Mouse (Mus musculus) cerebellum, adult 11-12 months (tissue): ENCODE measurements at regions not wholly inside any gene's neighbourhood (a gene's known extent, or its start where the extent isn't known, plus 50 kb on each side); places are given as distances from the start of the nearest gene placed in this dataset.
A peak's percentile ranks its signal among the peaks of the same experiment; 100 is the strongest.

Experiments
- DNase-seq: peaks from one replicate; pipeline ENCODE4 v3.0.0; 2022

DNA sequence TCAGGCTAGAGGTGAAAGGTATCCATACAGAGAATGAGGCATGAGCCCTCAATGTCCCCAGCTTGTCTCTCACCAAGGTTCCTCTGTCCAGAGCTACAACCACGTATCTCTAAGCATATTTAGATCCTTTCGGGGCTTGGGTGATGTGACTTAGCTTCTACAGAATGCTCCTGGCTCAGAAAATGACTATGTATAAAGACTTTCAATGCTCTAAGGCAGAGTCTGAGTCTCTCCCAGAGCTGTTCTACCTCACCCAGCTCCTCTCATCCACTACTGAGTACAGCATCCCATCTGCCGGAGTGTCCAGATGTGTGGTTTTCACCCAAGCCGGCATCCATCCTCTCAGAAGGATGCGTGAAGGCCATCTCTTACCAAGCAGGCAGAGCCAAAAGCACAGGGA lies 216.1 kb upstream of the Spdye4c start:
- no peak for DNase-seq

DNA sequence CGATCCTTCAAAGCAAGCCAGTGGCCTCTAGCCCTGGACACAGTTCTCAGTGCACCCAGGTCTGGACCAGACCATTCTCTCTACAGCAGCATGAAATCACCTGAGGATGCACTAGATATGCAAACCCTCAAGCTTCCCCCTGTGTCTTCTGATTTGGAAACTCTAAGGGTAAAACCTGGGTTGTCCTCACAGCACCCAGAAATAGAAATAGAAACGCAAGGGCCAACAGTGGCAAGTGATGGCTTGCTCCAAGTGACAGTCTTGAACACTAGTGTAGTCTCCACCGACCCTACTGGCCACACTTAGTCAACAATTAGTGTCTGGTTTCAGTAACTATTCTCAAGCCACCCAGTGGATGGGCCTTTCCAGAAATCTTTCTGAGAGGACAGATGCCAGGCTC lies 215.2 kb upstream of the Spdye4c start:
- no peak for DNase-seq

GRCm38 (mm10) chr2:128377176-128377575 lies 213.8 kb upstream of the Spdye4c start:
- DNase-seq, result no peak

DNA sequence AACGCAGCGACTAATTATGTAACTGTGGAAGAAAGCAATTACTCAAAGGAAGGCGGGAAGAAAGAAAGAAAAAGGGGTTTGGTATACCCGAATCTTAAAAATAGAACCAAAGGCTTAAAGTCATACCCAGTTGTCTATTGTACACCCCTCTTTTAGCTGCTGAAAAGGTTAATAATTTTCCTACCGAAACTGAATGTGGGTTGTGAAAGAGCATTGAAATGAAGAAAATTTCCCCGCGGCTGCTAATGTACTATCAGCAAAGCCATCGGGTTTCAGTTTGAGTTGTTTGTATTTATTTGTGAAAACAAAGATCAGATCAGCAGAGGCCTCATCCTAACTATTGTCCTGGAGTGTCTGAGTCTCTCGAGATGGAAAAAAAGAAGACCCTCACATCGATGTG lies 213.3 kb upstream of the Spdye4c start:
- DNase-seq, result no peak

DNA sequence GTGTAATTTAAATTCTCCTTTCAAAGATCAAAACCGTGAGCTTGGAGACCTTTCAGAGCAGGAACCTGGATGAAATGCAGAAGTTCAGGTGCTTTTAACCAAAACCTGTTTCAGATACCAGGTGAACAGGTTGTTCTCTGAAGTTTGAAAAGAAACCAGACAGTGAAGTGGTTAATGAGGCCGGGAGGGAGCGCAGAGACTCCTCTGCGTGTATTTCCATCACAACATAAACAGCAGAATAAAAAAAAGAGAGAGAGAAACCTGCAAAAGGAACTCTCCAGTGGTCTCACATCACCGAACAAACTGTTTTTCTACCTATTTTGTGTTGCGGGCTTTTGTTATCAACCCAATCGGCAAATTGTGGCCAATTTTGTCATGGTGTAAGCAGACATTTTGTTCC lies 212.6 kb upstream of the Spdye4c start:
- DNase-seq, result no peak

GRCm38 (mm10) chr2:128379151-128379550 lies 211.9 kb upstream of the Spdye4c start:
- DNase-seq, result no peak

GRCm38 (mm10) chr2:128379554-128379953 lies 211.5 kb upstream of the Spdye4c start:
- no peak for DNase-seq

GRCm38 (mm10) chr2:128380581-128380980 lies 210.4 kb upstream of the Spdye4c start:
- DNase-seq, result no peak

- no peak for DNase-seq
Observed at GRCm38 (mm10) chr2:128381684-128382205, 209.3 kb upstream of the Spdye4c start.

- no peak for DNase-seq
Observed at GRCm38 (mm10) chr2:128382473-128382872, 208.5 kb upstream of the Spdye4c start.

GRCm38 (mm10) chr2:128384612-128385011 lies 206.4 kb upstream of the Spdye4c start:
- DNase-seq, result no peak

- no peak for DNase-seq
Observed at GRCm38 (mm10) chr2:128386846-128387621, 204.0 kb upstream of the Spdye4c start.

GRCm38 (mm10) chr2:128387851-128388471 lies 203.0 kb upstream of the Spdye4c start:
- no peak for DNase-seq

DNA sequence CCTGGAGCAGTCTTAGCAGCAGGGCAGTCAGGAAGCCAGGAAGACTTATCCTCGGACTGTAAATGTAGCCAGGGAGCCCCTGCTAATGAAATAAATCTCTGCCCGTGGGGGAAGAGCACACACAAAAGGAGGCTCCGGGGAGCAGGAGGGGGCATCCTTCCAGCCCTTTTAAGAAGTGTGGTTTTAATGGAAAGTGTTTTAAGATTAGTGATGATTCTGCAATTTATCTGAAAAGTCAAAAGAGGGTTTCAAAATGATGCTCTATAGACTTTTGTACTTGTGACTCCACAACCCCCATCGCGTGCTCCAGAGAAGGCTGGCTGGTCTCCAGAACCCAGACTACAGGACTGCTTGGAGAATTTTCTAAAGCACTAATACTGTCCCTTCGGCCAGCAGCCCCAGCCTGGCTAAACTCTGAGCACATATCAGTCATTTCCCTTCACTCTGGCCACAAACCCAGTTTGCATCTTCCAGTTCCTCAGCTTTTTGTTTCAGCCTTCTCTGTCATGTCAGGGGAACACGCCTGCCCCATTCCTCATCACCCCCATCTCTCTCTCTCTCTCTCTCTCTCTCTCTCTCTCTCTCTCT lies 202.0 kb upstream of the Spdye4c start:
- DNase-seq, result no peak

- DNase-seq, result no peak
Observed at GRCm38 (mm10) chr2:128392344-128392743, 198.7 kb upstream of the Spdye4c start.

DNA sequence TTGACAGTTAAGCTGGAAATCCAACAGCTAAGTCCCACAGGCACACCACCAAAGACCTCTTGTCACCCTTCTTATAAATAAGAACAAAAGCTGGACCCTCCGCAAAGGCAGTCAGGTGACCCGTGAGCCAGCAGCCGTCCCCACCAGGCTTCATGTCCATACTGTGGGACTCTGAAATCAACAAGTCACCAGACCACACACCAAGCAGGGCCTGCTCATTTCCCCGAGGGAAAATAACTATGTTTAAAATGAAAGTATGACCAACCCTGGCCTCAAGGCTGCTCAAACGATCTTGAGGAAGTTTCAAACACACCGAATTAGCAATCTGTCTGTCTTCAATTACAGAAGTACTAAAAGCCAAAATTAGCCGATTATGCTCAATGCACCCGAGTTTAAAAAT lies 197.6 kb upstream of the Spdye4c start:
- no peak for DNase-seq

GRCm38 (mm10) chr2:128393921-128394320 lies 197.1 kb upstream of the Spdye4c start:
- DNase-seq, result no peak

DNA sequence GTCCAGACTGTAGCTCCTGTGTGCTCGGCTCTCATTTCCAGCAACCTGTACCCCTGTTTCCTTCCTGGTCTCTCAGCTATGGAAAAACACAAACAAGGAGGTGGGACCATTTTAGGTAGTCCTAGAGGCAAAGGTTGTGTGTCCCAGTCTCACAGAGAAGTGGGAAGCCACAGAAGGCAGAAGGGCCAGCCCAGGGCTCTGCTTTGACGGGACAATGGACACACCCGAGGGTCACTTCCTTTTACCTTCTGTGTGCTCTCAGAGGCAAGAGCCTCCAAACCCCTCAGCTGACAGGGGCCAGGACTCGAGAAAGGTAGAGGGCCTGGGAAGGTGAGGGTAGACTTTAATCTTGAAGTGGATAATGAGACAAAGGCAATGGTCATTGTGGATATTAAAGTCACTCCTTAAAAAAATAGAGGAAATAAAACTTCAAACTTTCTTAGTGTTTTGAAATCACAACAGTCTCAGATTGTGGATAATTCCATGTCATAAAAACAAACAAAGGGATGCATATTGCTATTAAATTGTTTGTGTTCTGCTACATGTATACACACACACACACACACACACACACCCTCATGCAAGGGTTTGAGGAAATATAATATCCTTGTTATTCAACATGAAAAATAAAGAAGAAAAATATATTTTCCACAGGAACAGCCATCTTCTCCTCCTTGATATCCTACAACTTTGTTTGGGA lies 195.6 kb upstream of the Spdye4c start:
- DNase-seq, result no peak

- DNase-seq, result peak; percentile 75
Observed at GRCm38 (mm10) chr2:128396008-128396346, 195.0 kb upstream of the Spdye4c start.

DNA sequence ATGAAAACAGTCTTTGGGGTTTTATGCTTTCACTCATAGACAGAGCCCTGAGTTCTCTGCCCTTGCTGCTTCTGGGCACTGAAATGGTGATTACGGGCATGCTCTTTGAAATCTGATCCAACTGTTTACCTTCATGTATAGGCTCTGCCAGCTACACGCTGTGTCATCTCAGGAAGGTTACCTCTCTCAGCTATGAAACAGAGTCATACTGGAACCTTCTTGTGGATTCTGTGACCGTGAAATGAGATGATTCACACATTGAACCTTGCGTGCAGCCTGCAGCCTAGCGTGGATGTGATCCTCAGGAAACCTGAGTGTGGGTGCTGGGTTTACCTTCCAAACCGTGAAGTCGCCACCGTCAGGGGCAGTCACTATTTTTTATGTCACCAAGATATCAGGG lies 189.7 kb upstream of the Spdye4c start:
- no peak for DNase-seq

GRCm38 (mm10) chr2:128403143-128403935 lies 187.7 kb upstream of the Spdye4c start:
- DNase-seq, result no peak

- DNase-seq, result no peak
Observed at GRCm38 (mm10) chr2:128404405-128404804, 186.6 kb upstream of the Spdye4c start.

DNA sequence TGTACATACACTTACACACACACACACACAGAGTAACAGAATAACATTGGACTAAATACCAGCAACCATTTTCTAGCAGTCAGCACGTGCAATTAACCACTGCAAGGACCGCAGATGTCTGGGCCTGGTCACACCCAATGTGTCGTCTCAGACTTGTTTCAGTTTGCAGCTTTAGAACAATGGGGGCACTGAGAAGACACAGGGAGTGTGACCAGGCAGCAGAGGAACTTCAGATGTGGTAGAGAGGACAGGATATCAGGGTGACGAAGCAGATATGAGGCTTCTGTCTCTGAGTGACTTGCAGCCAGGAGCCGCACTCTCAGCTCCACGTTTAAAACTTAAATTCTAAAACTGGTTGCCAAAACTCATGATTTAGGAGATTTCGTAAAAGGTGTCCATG lies 183.9 kb upstream of the Spdye4c start:
- DNase-seq, result no peak
